Mouse (Mus musculus) small intestine, adult 2 months (tissue): ENCODE measurements around the gene Olfr1012. TPM values are rescaled to one million over a fixed set of nuclear protein-coding genes. Genes with fewer than 3 reads are reported as not detected.
"Not testable (repeated sequence)": the region's sequence is repeated elsewhere in the genome, so short reads cannot be mapped to it uniquely, and the experiment has no call there.

Experiments used
- H3K27ac ChIP-seq: fragments of 200-500 bp; 2 replicates; pipeline ENCODE4 v1.5.1; 2012; ENCODE audit warnings: low read depth, low read length, control low read depth, inconsistent platforms; ENCODE audit not compliant: insufficient read depth
- H3K27me3 ChIP-seq: fragments of 200-500 bp; 2 replicates; pipeline ENCODE4 v1.6.1; 2012; ENCODE audit warnings: mild to moderate bottlenecking, moderate library complexity, low read length, inconsistent platforms; ENCODE audit not compliant: control insufficient read depth, insufficient read depth
- H3K36me3 ChIP-seq: fragments of 200-500 bp; 2 replicates; pipeline ENCODE4 v1.6.1; 2012; ENCODE audit warnings: mild to moderate bottlenecking, low read length, control low read depth, inconsistent platforms; ENCODE audit not compliant: control insufficient read depth, insufficient read depth
- H3K4me1 ChIP-seq: fragments of 200-500 bp; 2 replicates; pipeline ENCODE4 v1.6.1; 2012; ENCODE audit warnings: low read length, inconsistent platforms, mixed read lengths; ENCODE audit not compliant: control insufficient read depth, insufficient read depth, insufficient read length
- H3K4me3 ChIP-seq: fragments of 200-500 bp; 2 replicates; pipeline ENCODE4 v1.5.1; 2012; ENCODE audit warnings: low read depth, mild to moderate bottlenecking, control low read depth, inconsistent platforms, low read length, moderate library complexity
- CTCF ChIP-seq: fragments of 200-500 bp; IDR thresholded peaks from 2 replicates; pipeline ENCODE4 v1.5.1; 2012; ENCODE audit warnings: low read depth, mild to moderate bottlenecking, control low read depth, inconsistent platforms, low read length, moderate library complexity, mixed read lengths; ENCODE audit not compliant: insufficient replicate concordance, insufficient read length; ENCODE audit errors: extremely low read depth
- POLR2A ChIP-seq: fragments of 200-500 bp; IDR thresholded peaks from 2 replicates; pipeline ENCODE4 v1.6.1; 2012; ENCODE audit warnings: low read depth, mild to moderate bottlenecking, control low read depth, inconsistent platforms, low read length, moderate library complexity
- WGBS: fragments of 180-500 bp; shearing (Covaris S2); methylation state at CpG from one replicate; pipeline ENCODE4 v1.1.7; 2018; 5-methylcytosine and 5-hydroxymethylcytosine counted together
- polyA plus RNA-seq: library from polyadenylated mRNA; depleted of rRNA; stranded (reverse); fragments of >200 nt; gene quantifications from 2 replicates; pipeline ENCODE4 v1.2.3, GENCODE M21; 2012; rRNA removed

The Olfr1012 gene
- polyA plus RNA-seq, 1 experiment = not detected

DNA sequence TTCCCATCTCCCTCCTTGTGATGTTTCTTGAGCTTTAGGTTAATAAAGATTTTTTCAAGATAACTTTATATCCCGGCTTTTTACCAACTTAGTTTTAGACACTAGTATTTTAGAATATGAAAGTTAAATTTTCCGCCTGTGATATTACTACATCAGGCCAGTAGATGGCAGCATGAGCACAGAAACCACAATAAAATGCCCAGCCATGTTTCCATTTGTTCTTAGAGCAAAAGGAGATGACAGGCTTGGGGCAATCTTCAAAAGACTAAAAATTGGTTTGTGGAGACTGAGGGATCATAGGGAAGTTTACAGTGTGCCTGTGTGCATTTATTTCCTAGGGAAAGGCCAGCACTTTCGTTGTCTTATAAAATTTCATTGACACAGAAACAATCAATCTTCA lies 36.8 kb downstream of the Olfr1012 start:
- no peaks in the 10 kb centered on the region for H3K4me1 ChIP-seq
- 7% methylated on average over 3 of the region's 3 CpGs for WGBS
- no peak overlapping the region for H3K4me3 ChIP-seq
- TF ChIP-seq POLR2A (no peak), CTCF (no peak)
- no peak overlapping the region for H3K27ac ChIP-seq
- H3K36me3 ChIP-seq = no peaks in the 10 kb centered on the region
- no peaks in the 10 kb centered on the region for H3K27me3 ChIP-seq

DNA sequence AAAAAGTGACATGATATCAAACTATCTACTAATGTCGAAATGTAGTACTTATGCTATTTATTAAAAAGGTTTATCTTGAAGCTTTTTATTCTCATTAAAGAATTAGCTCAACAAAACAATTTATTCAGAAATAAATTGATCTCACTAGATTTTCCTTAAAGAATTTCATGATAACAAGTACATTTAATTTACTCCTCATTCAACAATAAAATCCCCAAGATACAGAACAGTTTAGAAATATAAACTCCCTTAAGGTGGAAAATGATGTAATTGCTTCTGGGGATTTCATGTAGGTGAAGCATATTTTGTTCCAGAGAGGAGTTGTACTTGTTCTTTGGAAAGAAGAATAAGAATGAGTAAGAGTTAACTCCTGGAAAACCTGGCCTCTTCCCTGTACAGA lies 47.4 kb downstream of the Olfr1012 start, which contains the start of gene Olfr1009:
Gene Olfr1009 (plus strand): TSS at position 301 of the 400 bp plus-strand sequence.
- H3K36me3 ChIP-seq = no peaks in the 10 kb centered on the region
- H3K4me3 ChIP-seq = no peak within 1 kb of the TSS
- H3K27ac ChIP-seq = no peak within 1 kb of the TSS
- no peak for TF ChIP-seq POLR2A
- TF ChIP-seq CTCF = no peak
- no peaks in the 10 kb centered on the region for H3K4me1 ChIP-seq
- WGBS = 85% methylated on average over 1 of the region's 1 CpGs
- H3K27me3 ChIP-seq = no peaks in the 10 kb centered on the region

DNA sequence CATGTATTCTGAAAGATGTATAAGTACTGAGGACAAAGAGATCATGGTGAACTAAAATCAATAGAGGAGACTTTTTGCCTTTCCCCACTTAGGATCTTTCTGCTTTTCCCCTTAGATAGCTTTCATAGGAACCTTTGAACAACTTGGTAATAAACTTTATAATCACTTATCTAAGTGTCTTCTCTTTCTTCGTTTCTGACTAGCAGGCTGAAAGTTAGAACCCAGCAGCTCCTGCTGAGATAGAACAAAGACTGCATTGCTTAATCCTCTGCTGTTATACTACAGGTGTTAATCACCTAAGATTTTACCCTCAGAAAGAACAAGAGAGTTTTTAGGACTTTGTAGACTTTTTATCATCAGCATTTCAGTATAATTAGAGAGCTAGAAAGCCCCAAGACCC lies 51.4 kb downstream of the Olfr1012 start:
- TF ChIP-seq CTCF (no peak), POLR2A (no peak)
- Histone ChIP-seq H3K27ac (no peak overlapping the region), H3K4me3 (no peak overlapping the region), H3K27me3 (no peaks in the 10 kb centered on the region), H3K4me1 (no peaks in the 10 kb centered on the region), H3K36me3 (no peaks in the 10 kb centered on the region)
- WGBS = 9% methylated on average over 1 of the region's 1 CpGs

DNA sequence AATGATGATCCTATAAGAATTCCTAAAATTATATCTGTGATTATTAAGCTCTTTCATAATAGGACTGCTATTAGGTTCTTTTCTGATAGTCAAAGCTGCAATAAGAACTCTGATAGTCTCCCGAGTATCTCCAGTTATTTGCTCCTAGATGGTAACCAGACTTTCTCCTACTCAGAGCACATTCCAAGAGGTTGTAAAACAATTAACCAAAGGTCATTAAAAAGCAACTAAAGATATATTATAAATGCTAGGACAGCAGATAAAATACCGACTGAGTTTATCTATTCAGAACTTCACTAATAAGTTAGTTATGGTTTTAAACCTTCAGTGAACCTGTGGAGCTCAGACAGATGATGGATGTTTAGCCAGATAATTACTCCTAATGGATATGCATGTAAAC lies 51.9 kb downstream of the Olfr1012 start:
- H3K27ac ChIP-seq, H3K27me3 ChIP-seq, H3K4me1 ChIP-seq, H3K36me3 ChIP-seq, H3K4me3 ChIP-seq: not testable (repeated sequence)
- whole genome bisulfite sequencing = 13% methylated on average over 2 of the region's 2 CpGs

Other genes starting within 250 kb of the Olfr1012 start
- not detected in 2 replicates for gene 4833423E24Rik, start 243.7 kb downstream of the Olfr1012 start, polyA plus RNA-seq
- not detected in 2 replicates for gene Olfr996, start 183.6 kb downstream of the Olfr1012 start, polyA plus RNA-seq
- not detected in 2 replicates for gene Olfr998, start 173.8 kb downstream of the Olfr1012 start, polyA plus RNA-seq
- not detected in 2 replicates for gene Olfr1000, start 150.9 kb downstream of the Olfr1012 start, polyA plus RNA-seq
- gene Olfr1002, start 112.1 kb downstream of the Olfr1012 start, polyA plus RNA-seq = not detected in 2 replicates
- gene Olfr154, start 98.3 kb downstream of the Olfr1012 start, polyA plus RNA-seq = not detected in 2 replicates
- gene Olfr1006, start 84.0 kb downstream of the Olfr1012 start, polyA plus RNA-seq = not detected in 2 replicates
- gene Olfr1008, start 73.3 kb downstream of the Olfr1012 start, polyA plus RNA-seq = not detected in 2 replicates
- not detected in 2 replicates for gene Olfr1009, start 47.3 kb downstream of the Olfr1012 start, polyA plus RNA-seq
- gene Olfr1013, start 4.3 kb upstream of the Olfr1012 start, polyA plus RNA-seq = not detected in 2 replicates
- not detected in 2 replicates for gene Olfr1014, start 9.9 kb upstream of the Olfr1012 start, polyA plus RNA-seq
- gene Olfr1015, start 19.3 kb upstream of the Olfr1012 start, polyA plus RNA-seq = not detected in 2 replicates
- not detected in 2 replicates for gene Olfr1016, start 39.8 kb upstream of the Olfr1012 start, polyA plus RNA-seq
- gene Olfr1018, start 55.7 kb upstream of the Olfr1012 start, polyA plus RNA-seq = not detected in 2 replicates
- gene Olfr1019, start 82.7 kb upstream of the Olfr1012 start, polyA plus RNA-seq = not detected in 2 replicates
- not detected in 2 replicates for gene Olfr1020, start 84.3 kb upstream of the Olfr1012 start, polyA plus RNA-seq
- gene Olfr1022, start 105.8 kb upstream of the Olfr1012 start, polyA plus RNA-seq = not detected in 2 replicates
- not detected in 2 replicates for gene Olfr1023, start 122.9 kb upstream of the Olfr1012 start, polyA plus RNA-seq
- not detected in 2 replicates for gene Olfr1024, start 142.3 kb upstream of the Olfr1012 start, polyA plus RNA-seq
- not detected in 2 replicates for gene Olfr1025-ps1, start 152.4 kb upstream of the Olfr1012 start, polyA plus RNA-seq
- not detected in 2 replicates for gene Olfr1026, start 158.8 kb upstream of the Olfr1012 start, polyA plus RNA-seq
- gene Olfr1028, start 187.7 kb upstream of the Olfr1012 start, polyA plus RNA-seq = not detected in 2 replicates
- gene Olfr1029, start 211.1 kb upstream of the Olfr1012 start, polyA plus RNA-seq = not detected in 2 replicates
- not detected in 2 replicates for gene Olfr1030, start 216.5 kb upstream of the Olfr1012 start, polyA plus RNA-seq
- gene Olfr1031, start 227.5 kb upstream of the Olfr1012 start, polyA plus RNA-seq = not detected in 2 replicates
- gene Olfr1032, start 242.8 kb upstream of the Olfr1012 start, polyA plus RNA-seq = not detected in 2 replicates